Mouse (Mus musculus) macrophage (primary cell): ENCODE results near the gene Git2. TPM values are rescaled to one million over a fixed set of nuclear protein-coding genes. Genes with fewer than 3 reads are reported as not detected.

Experiments used
- H3K27ac ChIP-seq: fragments of 350-480 bp; formaldehyde crosslinking; 2 replicates; pipeline ENCODE4 v1.9.0; 2021
- H3K36me3 ChIP-seq: fragments of 350-480 bp; formaldehyde crosslinking; 2 replicates; pipeline ENCODE4 v1.9.0; 2021; ENCODE audit errors: inconsistent target
- H3K4me3 ChIP-seq: fragments of 350-480 bp; formaldehyde crosslinking; 2 replicates; pipeline ENCODE4 v1.9.0; 2021; ENCODE audit errors: inconsistent target
- H3K79me2 ChIP-seq: fragments of 350-480 bp; formaldehyde crosslinking; 2 replicates; pipeline ENCODE4 v1.9.0; 2021; ENCODE audit errors: inconsistent target
- WGBS: methylation state at CpG from one replicate; pipeline ENCODE4 v1.1.7; 2026; ENCODE audit warnings: inconsistent platforms; ENCODE audit not compliant: missing documents; 5-methylcytosine and 5-hydroxymethylcytosine counted together
- polyA plus RNA-seq: library from polyadenylated mRNA; stranded (reverse); fragments of 250-400 nt; gene quantifications from 3 replicates; pipeline ENCODE4 v1.2.4, GENCODE M21; 2018; ENCODE audit warnings: inconsistent platforms

The Git2 gene
- polyA plus RNA-seq, 1 experiment from 2014 or later, result 50.3 TPM

DNA sequence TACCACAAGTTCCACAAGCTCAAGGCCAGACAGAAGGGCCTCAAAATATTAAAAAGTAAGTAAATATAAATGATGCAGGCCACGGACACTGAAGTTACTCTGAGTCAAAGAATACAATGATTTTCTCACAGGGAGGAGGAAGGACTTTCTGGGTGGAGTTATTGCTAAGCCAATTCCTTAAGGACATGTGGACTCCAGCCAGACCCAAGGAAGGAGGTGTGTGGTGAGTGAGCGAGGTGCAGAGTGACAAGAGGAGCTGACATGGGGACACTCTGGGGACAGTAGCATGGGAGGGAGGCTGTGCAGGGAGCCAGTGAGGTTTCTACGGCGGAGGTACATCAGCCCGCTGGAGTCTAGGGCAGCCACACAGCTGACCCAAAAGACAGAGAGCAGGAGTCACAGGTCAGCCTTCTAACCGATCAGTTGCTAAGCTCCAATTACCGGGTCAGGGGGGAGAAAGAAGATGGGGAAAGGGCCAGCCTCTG is 88.5 kb downstream of the Git2 start:
- Histone ChIP-seq H3K79me2 (peaks cover 88% of the 10 kb centered on the region), H3K4me3 (no peak overlapping the region), H3K27ac (no peak overlapping the region), H3K36me3 (peaks cover 5% of the 10 kb centered on the region; the same call in 1 of the 2 replicates)
- 96% methylated on average over 7 of the region's 7 CpGs for WGBS

DNA sequence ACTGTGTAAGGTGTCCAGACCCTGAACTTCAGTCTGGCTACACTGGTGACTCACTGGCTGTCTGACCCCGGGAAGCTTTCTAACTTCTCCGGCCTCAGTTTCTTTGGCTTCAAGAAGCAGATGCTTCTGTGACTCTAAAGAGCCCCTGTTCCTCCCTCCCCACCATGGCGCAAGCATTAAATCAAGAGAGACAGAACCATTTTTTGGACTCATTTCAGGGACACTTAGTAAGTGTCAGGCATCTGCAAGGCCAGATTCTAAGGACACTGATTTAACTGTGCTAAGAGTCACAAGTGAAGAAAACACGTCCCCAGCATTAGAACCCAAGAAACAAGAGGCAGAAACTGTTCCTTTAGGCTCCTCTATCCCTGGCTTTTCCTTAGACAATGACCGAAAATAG is 89.3 kb downstream of the Git2 start:
- Histone ChIP-seq H3K27ac (no peak overlapping the region), H3K36me3 (peaks cover 5% of the 10 kb centered on the region; the same call in 1 of the 2 replicates), H3K79me2 (peaks cover 96% of the 10 kb centered on the region), H3K4me3 (no peak overlapping the region)
- 97% methylated on average over 5 of the region's 5 CpGs for WGBS

DNA sequence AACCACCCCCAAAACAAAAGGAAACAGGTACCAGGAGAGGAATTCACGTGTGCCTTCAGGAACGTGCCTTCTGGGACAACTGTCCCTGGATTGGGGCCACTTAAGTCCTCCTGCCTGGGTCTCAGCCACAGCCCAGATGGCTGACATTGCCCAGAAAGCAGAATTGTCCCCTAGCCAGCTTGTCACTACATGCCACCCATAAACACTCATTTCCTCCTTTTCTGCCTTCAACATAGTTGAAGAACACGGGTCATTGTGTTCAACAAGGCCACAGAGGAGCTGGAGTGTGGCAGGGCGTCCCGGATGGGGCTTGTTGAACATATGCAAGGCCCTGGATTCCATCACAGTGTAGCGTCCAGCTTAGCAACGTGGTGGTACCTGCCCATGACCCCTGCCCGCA is 93.6 kb downstream of the Git2 start:
- Histone ChIP-seq H3K79me2 (peaks cover 100% of the 10 kb centered on the region), H3K27ac (peak overlapping the region; percentile 70), H3K4me3 (no peak overlapping the region), H3K36me3 (peaks cover 29% of the 10 kb centered on the region)
- WGBS, result 28% methylated on average over 8 of the region's 8 CpGs

DNA sequence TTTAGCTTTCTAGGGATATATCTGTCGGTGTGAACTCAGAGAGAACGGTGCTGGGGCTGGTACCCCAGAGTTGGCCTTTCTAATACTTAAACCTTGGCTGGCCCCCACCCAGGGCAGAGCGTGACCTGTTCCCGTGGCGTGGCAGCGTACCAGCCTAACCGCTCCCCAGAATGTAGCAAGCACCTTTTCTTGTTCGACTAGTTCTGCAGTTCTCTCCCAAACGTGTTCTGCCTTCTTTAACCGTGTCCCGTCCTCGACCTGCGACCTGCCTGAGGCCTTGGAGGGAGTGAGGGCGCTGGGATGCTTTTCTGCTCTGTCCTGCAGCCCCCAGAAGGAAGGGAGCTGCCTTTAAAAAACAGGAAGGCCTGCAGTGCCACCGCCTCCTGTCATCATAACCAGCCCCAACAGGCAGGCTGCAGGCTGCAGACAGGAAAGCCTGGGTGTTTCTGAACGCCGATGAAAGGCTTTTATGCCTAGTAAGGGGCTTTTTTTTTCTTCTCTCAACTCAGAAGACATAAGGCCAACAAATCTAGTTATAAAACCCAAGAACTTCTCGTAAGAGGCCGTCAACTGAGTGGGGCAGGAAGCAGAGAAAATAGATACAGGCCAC is 94.5 kb downstream of the Git2 start:
- H3K36me3 ChIP-seq, result peaks cover 38% of the 10 kb centered on the region

DNA sequence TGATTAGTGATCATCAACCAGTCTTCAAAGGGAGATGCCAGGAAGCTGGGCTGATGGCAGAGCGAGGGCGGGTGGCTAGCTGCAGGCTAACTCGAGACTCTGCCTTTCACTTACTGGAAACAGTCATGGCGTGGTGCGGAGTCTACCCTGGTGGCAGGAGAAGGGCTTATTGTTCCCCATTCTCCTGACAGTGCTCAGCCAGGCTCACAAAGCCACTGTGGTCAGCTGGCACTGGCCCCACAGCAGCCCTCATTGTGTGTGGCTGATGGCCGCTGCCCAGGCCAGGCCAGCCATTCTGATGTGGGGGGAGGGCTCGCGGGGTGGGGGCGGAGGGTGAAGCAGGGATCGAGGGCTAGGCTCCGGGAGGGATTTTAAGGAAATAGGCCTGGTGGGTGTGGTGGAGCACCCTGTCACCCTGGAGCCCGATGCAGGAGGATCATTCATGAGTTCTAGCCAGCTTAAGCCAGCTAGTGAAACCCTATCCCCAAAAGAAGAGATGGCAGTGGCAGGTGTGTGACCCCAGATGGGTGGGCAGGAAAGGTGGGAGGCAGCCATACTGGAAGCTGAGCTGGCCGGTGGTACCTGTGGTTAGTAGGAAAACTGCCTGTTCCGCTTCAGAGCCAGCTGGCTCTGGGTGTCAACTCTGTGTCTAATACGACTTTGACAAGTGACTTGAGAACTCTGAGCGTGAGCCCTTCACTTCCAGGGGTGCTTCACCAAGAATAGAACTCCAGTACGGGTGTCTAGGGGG is 95.3 kb downstream of the Git2 start:
- WGBS, result 53% methylated on average over 17 of the region's 17 CpGs
- Histone ChIP-seq H3K36me3 (peaks cover 46% of the 10 kb centered on the region), H3K79me2 (peaks cover 99% of the 10 kb centered on the region), H3K27ac (peak overlapping the region; percentile 70), H3K4me3 (no peak overlapping the region)

More for the DNA sequence above, 94.5 kb downstream of the Git2 start:
- 18% methylated on average over 18 of the region's 19 CpGs for WGBS
- Histone ChIP-seq H3K4me3 (no peak overlapping the region), H3K27ac (peak overlapping the region; percentile 70), H3K79me2 (peaks cover 99% of the 10 kb centered on the region)

Other genes with a start within 250 kb of the Git2 start
- gene Fam222a, start 207.5 kb downstream of the Git2 start, polyA plus RNA-seq, result 0.33 to 1.2 TPM (median 0.96 TPM) in 3 replicates
- gene Trpv4, start 117.1 kb downstream of the Git2 start, polyA plus RNA-seq, result 4.4 to 12.1 TPM (median 7.1 TPM) in 3 replicates
- 289 to 530 TPM (median 368 TPM) in 3 replicates for gene Gltp, start 84.5 kb downstream of the Git2 start, polyA plus RNA-seq
- 5.0 to 7.6 TPM (median 6.4 TPM) in 3 replicates for gene Tchp, start 67.8 kb downstream of the Git2 start, polyA plus RNA-seq
- 144 to 222 TPM (median 173 TPM) in 3 replicates for gene Ankrd13a, start 840 bp downstream of the Git2 start, polyA plus RNA-seq
- 26.6 to 35.2 TPM (median 29.9 TPM) in 3 replicates for gene 1500011B03Rik, start 48.0 kb upstream of the Git2 start, polyA plus RNA-seq
- not detected in 3 replicates for gene 4930519G04Rik, start 78.1 kb upstream of the Git2 start, polyA plus RNA-seq
- gene Gm9936, start 83.2 kb upstream of the Git2 start, polyA plus RNA-seq, result not detected in 3 replicates
- 217 to 389 TPM (median 305 TPM) in 3 replicates for gene Oasl2, start 121.4 kb upstream of the Git2 start, polyA plus RNA-seq
- 15.4 to 36.8 TPM (median 25.2 TPM) in 3 replicates for gene Oasl1, start 147.7 kb upstream of the Git2 start, polyA plus RNA-seq
- gene 2210016L21Rik, start 166.6 kb upstream of the Git2 start, polyA plus RNA-seq, result 15.9 to 19.6 TPM (median 16.7 TPM) in 3 replicates
- gene Hnf1a, start 195.6 kb upstream of the Git2 start, polyA plus RNA-seq, result not detected in 3 replicates
- gene Sppl3, start 235.6 kb upstream of the Git2 start, polyA plus RNA-seq, result 21.6 to 35.1 TPM (median 24.9 TPM) in 3 replicates